Mouse (Mus musculus): ENCODE results near the gene Gm45521.

- TF ChIP-seq CTCF (IDR thresholded peaks at IDR 0.05; ENCODE audit: low read depth, low read length) (no peak), POLR2AphosphoS5 (IDR thresholded peaks at IDR 0.05; ENCODE audit: insufficient replicate concordance, low read depth, low read length) (no peak)
Measured at GRCm38 (mm10) chr14:7941413-7941812, 15.7 kb upstream of the Gm45521 start.

All from G1E (cell line).